Mouse (Mus musculus): Measurements from ENCODE around the gene Ntrk1.

GRCm38 (mm10) chr3:87768431-87768830 is 26.5 kb downstream of the Ntrk1 start:
- TF ChIP-seq HCFC1 (IDR thresholded peaks at IDR 0.05; ENCODE audit: borderline replicate concordance, insufficient read depth, low read length): no peak
- no peak for TF ChIP-seq ZC3H11A (IDR thresholded peaks at IDR 0.05; ENCODE audit: borderline replicate concordance, low read depth, low read length)
- no peak for TF ChIP-seq ZNF384 (IDR thresholded peaks at IDR 0.05; ENCODE audit: low read depth, low read length)
- TF ChIP-seq MAFK (IDR thresholded peaks at IDR 0.05; ENCODE audit: insufficient read depth, low read depth, low read length): no peak
- no peak for TF ChIP-seq CHD2 (IDR thresholded peaks at IDR 0.05; ENCODE audit: low read depth, low read length)

Data from ES-E14 (cell line).